In the genomic region with DNA sequence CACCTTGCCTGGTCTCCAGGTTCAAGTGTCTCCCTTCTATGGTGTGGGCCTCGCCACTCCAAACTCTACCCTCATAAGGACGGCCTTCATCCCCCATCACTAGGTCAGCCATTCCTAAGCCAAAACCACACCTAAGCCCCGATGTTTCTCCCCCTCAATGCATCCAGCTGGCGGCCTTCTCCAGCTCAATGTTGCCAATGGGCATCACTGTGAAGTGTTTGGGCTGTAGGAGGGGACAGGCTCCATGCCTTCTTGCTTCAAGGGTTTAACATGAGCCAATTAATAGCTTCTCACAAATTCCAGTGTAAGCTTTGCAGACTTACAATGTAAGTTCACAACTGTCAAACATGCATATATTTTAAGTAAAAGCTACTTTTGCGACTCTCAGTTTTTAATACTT, we compare ENCODE assay signal across 7 mouse cellular contexts.
"Had no signal": no experiment of that assay in that cellular context is flagged by ENCODE, and none has a peak within 500 bp of the region (broad histone marks: within the 10 kb centered on the region; RNA-seq: fewer than 3 reads in every experiment).

No protein-coding gene starts in this region.

- H3K9ac ChIP-seq: limb, embryonic 15.5 days; liver, embryonic 12.5 days; midbrain, embryonic 12.5 days had no signal

- H3K27me3 ChIP-seq: limb, embryonic 15.5 days; liver, embryonic 12.5 days had no signal

- ATAC-seq: liver, embryonic 12.5 days; midbrain, embryonic 16.5 days had no signal

- H3K27ac ChIP-seq: limb, embryonic 15.5 days; liver, embryonic 12.5 days; midbrain, embryonic 12.5 days had no signal

- H3K36me3 ChIP-seq: limb, embryonic 15.5 days; liver, embryonic 12.5 days; midbrain, embryonic 12.5 days had no signal

- DNase-seq: kidney, adult 8-10 months; kidney, postnatal 36 days; thymus, postnatal 36 days had no signal

- H3K9me3 ChIP-seq: limb, embryonic 15.5 days; liver, embryonic 12.5 days; midbrain, embryonic 12.5 days had no signal

- H3K4me3 ChIP-seq: limb, embryonic 15.5 days; liver, embryonic 12.5 days; midbrain, embryonic 12.5 days had no signal

- H3K4me2 ChIP-seq: liver, embryonic 12.5 days; midbrain, embryonic 12.5 days had no signal
